ENCODE assay signal across 16 mouse cellular contexts in the genomic region with DNA sequence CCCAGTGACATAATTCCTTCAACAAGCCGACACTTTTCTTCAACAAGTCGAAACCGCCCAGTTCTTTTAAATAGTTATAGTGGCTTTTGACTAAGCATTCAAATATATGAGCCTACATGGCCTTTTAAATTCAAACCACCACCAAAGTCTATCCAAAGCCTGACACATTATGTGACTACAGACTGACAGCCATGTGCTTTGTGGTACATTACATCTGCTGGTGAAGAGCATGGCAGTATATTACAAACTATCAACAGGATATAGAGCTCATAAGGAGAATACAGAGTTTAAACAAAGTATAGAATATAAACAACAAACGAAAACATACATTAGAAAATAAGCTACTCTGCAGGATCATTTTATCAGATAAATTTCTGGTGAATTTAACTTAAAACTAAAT.
"Had no signal": no experiment of that assay in that cellular context is flagged by ENCODE, and none has a peak within 500 bp of the region (broad histone marks: within the 10 kb centered on the region; RNA-seq: fewer than 3 reads in every experiment).

No protein-coding gene starts in this region.

- H3K27me3 ChIP-seq: neural tube, embryonic 13.5 days; neural tube, embryonic 15.5 days; stomach, embryonic 15.5 days had no signal

- H3K4me3 ChIP-seq: neural tube, embryonic 13.5 days; neural tube, embryonic 15.5 days; stomach, embryonic 15.5 days had no signal

- H3K9ac ChIP-seq: neural tube, embryonic 13.5 days; neural tube, embryonic 15.5 days; stomach, embryonic 15.5 days had no signal

- DNase-seq: retina, postnatal 1 day; right cerebral cortex, adult 18-20 months; right cerebral cortex, postnatal 14 days; right cerebral cortex, postnatal 25 days; right cerebral cortex, postnatal 4 days; spleen, adult 18-20 months; thymus, adult 18-20 months; thymus, adult 2 months; thymus, postnatal 14 days; thymus, postnatal 25 days; thymus, postnatal 36 days; thymus, postnatal 4 days had no signal

- H3K36me3 ChIP-seq: neural tube, embryonic 13.5 days; neural tube, embryonic 15.5 days; stomach, embryonic 15.5 days had no signal

- H3K4me2 ChIP-seq: neural tube, embryonic 13.5 days; neural tube, embryonic 15.5 days; stomach, embryonic 15.5 days had no signal

- H3K4me1 ChIP-seq: neural tube, embryonic 13.5 days; neural tube, embryonic 15.5 days; stomach, embryonic 15.5 days had no signal

- H3K9me3 ChIP-seq: neural tube, embryonic 15.5 days; stomach, embryonic 15.5 days had no signal

- H3K27ac ChIP-seq: neural tube, embryonic 13.5 days; neural tube, embryonic 15.5 days; stomach, embryonic 15.5 days; stomach, postnatal 0 days had no signal
